Mouse (Mus musculus): ENCODE results near the gene Polr1e.

DNA sequence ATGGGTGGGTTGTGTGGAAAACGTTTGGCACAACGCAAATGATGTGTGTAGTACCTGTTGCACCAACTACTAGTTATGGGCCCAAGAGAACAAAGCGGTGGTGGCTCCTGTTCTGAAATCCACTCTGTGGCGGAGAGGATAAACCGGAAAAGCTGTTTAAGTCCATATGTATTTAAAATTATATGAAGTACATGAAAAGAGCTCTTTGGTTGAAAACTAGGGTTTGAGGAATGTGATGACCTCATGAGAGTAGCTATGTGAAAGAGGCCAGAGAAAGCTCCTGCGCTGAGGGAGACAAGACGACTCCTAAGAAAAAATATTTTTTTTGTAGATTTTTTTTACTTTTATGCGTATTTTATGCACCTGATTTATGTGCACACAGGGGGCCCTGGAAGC lies 66.5 kb downstream of the Polr1e start:
- no peak for TF ChIP-seq CTCF (IDR thresholded peaks at IDR 0.05; ENCODE audit: low read depth, low read length)
- TF ChIP-seq EP300 (IDR thresholded peaks at IDR 0.05; ENCODE audit: insufficient read depth, low read depth, low read length) = no peak
